Mouse (Mus musculus) testis, postnatal 10 days (tissue): Measurements from ENCODE around the gene Nsd1.
A peak's percentile ranks its signal among the peaks of the same experiment; 100 is the strongest.

Experiments
- DNase-seq: peaks from one replicate; pipeline ENCODE4 v3.0.0; 2021; ENCODE audit warnings: low spot score

The Nsd1 gene

DNA sequence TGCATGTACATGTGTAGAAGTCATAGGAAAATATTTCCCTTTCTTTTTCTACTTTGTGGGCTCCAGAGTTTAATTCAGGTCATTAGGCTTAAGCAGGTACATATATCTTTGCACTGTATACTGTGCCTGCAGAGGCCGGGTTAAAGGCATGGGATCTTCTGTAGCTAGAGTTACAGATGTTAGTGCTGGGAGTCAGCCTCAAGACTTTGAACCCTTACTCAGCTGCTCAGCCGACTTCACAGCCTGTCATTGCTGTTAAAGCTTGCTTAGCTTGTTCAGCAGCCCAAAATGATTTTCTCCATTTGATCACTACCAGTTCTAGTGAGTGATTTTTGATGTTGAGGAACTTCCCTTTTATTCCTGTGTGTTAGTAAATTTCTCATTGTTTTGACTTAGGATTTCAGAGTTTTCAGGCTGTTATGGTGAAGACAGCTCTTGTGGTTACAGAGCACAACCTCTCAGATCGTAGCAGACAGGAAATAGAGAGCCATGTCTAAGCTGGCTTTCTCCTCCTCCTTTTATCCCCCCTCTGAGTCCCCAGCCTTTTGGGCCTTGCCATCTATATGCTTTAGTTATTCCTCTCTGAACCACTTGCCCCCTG lies 45.6 kb downstream of the Nsd1 start:
- DNase-seq: no peak

DNA sequence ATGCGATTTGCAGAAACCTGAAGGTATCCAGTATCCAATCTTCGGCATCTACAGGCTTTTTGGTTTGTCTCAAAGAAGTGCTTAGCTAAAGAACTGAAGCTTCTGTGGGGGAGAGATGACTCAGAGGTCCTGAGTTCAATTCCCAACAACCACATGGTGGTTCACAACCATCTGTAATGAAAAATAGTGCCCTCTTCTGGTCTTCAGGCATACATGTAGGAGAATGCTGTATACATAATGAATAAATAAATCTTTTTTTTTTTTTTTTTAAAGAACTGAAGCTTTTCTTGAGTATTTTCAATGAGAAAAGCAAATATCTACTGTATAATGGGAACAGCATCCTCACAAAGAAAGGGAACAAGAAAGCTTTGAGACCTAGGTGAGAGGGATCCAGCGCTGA lies 49.1 kb downstream of the Nsd1 start:
- no peak for DNase-seq

DNA sequence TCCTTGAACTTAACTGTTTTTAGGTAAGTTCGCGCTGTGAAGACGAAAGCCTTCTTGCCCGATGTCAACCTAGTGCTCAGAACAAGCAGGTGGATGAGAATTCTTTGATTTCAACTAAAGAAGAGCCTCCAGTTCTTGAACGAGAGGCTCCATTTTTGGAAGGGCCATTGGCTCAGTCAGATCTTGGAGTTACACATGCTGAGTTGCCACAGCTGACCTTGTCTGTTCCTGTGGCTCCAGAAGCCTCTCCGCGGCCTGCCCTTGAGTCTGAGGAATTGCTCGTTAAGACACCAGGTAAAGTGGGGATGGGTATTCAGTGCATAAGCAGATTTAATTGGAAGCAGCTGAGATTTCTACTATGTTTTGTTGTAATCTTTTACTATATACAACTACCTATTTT lies 51.9 kb downstream of the Nsd1 start:
- DNase-seq: no peak

DNA sequence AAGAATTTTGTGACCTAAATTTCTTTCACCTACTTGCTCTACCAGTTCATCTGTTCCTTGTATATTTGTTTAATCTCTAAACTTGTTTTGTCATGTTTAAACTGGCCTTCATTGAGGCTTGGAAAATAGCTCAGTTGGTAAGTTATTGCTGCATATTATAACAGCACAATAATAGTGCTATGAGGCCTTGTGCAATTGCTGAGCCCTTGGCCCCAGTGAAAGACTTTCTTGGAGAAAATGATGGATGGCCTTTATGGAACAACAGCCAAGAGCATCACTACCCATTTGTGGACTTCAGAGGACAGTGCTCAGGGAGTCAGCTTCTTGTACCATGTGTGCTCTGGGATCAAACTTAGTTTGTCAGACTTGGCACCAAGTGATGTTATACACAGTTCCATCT lies 52.5 kb downstream of the Nsd1 start:
- no peak for DNase-seq

DNA sequence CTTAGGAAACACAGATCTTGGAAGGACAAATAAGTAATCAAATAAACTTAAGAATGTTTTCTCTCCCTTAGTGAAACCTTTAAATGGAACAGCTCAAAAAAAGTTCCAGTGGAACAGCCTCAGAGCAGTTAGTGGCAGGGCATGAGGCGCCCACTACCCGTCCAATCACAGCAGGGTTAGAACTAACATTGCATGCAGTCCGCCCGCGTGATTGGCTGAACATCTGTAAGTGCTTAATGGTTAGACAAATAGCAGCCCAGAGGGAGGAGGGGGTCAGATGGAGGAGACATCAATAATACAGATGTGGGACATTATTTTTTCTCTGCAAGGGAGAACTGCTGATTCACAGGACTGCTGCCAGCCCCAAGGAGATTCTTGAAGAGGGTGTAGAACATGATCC lies 67.6 kb downstream of the Nsd1 start:
- no peak for DNase-seq

DNA sequence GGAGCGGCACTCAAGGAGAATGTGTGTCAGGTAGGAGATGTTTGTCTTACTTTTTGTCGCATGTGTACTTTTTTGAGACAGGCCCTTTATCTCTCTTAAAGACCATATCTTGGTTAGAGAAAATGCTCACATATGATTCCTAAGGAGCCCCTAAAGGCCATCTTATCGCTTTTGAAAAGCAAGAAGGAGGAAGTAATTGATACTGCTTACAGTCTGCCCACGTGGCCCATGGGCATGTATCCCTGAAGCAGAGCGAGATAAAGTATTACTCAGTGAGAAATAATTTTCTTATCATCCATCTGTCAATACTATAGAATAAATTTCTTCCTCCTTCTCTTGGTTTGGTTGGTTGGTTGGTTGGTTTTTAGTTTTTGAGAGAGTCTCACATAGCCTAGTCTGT lies 68.1 kb downstream of the Nsd1 start:
- DNase-seq: no peak

DNA sequence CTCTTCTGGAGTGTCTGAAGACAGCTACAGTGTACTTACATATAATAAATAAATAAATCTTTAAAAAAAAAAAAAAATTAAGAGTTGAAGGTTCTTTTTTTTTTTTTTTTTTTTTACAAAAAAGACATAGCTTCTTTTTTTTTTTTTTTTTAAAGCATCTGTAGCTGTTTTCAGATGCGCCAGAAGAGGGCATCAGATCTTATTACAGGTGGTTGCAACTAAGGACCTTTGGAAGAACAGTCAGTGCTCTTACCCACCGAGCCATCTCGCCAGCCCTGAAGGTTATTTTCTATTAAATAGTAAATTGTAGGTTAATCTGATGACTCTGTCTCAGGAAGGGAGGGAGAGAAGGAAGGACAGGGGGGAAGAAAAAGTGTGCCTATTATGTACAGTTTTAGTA lies 79.3 kb downstream of the Nsd1 start:
- no peak for DNase-seq

DNA sequence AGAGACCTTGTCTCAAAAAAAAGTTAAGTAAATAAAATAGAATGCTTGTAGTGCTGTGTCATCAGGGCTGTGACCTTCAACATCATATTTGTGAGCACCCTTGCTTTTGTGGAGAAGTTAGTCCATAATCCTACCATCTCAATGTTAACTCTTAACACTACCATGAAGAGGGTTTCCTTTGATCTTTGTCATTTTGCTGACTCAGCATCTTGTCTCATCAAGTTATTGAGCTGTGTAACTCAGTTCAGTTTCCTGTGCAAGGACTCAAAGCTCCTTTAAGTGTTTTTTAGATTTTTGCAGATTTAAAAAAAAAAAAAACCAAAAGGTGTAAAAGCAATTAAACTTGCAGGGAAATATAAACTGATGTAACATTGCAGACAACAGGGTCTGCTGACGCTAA lies 87.2 kb downstream of the Nsd1 start:
- DNase-seq: no peak

DNA sequence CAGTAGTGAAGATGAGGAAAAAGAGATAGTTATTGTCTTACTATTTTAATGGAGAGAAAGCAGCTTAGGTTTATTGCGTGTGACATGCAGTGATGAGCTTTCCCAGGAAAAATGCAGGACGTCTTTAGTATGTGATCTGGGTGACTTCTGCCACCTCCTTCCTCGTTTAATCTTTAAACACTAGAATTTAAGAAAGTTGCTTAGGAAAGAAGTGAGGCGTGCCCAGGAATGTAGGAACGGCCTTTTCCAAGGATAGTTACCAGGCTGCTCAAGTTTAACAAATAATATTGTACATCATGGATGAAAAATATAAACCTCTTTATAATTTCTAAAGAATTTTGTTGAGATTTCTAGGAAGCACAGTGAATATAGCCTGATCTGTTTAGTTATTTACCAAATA lies 91.3 kb downstream of the Nsd1 start:
- DNase-seq: no peak

DNA sequence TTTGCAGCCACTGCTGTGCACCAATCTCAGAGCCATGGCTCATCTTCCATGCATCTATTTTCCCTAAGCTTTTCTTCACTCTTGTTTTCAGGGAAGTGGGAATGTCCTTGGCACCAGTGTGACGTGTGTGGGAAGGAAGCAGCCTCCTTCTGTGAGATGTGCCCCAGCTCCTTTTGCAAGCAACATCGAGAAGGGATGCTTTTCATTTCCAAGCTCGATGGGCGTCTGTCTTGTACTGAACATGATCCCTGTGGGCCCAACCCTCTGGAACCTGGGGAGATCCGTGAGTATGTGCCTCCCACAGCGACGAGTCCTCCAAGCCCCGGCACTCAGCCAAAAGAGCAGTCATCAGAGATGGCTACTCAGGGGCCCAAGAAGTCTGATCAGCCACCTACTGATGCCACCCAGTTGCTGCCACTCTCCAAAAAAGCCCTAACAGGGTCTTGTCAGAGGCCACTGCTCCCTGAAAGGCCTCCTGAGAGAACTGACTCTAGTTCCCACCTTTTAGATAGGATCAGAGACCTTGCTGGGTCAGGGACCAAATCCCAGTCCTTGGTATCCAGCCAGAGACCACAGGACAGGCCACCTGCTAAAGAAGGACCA lies 102.5 kb downstream of the Nsd1 start:
- DNase-seq: no peak

DNA sequence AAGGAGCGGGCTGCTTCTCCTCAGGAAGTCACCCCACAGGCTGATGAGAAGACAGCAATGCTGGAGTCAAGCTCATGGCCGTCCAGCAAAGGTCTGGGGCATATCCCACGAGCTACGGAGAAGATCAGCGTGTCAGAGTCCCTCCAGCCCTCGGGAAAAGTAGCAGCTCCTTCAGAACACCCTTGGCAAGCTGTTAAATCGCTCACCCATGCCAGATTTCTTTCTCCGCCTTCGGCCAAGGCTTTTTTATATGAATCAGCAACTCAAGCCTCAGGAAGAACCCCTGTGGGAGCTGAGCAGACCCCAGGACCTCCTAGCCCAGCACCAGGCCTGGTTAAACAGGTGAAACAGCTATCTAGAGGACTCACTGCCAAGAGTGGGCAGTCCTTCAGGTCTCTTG lies 103.5 kb downstream of the Nsd1 start:
- no peak for DNase-seq

DNA sequence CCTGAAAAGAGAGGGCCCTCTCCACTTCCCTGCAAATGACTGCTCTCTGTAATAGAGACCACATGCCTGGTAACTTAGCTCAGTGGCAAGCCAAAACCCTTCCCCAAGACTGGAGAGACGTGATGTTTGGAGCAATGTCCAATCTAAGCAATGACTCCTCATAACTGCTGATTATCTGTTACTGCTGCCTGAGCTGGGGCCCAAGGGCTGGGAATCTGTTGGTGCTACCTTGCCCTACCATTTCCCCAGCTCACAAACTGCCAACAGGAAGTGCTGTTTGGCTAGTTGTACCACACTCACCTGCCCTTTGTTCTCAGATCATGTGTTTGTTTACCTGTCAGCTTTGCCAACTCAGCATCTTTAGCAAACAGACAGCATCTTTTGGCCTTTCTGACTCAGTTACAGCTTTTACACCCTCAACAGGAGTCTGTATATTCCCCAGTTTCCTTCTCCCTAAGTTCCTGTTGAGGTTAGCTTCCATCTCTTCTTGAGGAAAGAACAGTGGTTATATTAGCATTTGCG lies 105.4 kb downstream of the Nsd1 start:
- DNase-seq: no peak

DNA sequence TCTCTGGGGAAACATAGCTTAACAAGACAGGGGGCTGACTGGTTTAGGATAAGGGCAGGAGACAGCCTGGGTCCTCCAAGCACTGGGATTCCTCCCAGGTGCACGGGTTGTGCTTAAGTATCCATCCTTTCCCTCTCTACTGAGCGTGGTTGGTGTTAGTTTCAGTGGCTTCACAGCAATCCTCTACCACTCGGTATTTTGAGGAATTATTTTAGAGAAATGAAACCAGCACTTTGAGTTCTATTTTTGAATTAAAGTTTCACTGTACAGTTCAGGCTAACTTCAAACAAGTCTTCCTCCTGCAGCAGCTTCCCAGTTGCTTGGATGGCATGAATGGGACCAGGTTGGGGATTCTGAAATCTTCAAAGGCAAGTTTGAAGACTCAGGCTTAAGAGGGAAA lies 108.8 kb downstream of the Nsd1 start:
- DNase-seq: no peak

DNA sequence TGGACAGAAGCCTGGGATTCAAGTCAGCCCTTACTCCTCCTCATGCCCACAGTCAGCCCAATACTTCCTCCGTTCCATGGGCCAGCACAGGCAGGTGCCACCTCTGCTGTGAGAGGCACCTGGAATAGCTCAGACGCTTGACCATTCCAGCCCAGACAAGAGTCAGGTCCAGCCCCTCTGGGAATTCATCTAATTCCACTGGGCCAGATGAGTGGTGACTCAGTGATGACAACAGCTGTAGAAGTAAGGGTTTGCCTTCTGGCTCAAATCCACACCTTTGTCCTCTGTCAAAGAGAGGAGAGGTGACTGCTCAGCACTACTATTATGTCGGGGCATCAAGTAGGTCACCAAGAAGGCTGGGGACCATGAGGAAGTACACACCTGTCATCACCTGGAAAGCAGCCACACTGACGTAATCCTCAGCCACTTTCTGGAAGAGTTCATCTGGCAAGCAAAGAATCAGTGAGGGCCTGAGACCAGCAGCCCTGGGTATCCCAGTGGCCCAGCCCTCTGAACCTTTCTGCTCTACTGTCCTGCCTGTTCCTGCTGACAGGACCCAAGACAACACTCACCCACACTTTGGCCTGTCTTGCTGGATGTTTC lies 110.5 kb downstream of the Nsd1 start, which contains the start of gene Prelid1:
TSS of gene Prelid1 (plus strand) at position 570 of the 603 bp plus-strand sequence.
- peak; percentile 41 for DNase-seq

DNA sequence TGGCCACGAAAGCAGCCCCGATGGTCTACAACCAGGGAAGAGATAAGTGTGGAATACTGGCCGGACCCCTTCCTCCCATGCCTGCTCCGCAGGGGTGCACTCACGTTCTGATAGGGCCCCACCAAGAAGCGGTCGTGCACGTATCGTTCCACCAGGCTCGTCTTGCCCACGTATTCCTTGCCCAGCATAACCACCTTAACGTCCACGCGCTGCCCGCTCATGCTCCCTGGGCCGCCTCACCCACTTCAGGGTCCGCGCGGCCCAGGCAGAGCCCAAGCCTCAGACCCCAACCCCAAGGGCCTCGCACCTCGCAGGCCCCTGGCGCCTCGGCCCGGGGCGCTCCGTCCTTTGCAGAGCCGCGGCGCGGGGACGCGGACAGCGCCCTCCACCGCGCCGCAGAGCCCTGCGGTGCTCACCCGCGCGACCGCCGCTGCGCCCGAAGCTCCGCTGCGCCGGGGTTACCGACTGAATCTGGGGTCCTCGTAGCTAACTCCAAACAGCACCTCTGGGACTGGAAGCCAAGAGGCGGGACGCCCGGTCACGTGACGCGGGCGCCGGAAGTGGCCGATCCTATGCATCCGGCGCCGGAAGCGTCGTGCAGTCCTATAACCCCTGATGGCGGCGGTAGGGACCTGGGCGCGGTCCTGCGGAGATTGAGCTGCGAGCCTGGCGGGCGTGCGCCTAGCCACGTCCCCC lies 112.0 kb downstream of the Nsd1 start, which contains the start of gene Rab24:
TSS of gene Rab24 (minus strand) at position 513 of the 696 bp plus-strand sequence.
- DNase-seq: peak; percentile 92

DNA sequence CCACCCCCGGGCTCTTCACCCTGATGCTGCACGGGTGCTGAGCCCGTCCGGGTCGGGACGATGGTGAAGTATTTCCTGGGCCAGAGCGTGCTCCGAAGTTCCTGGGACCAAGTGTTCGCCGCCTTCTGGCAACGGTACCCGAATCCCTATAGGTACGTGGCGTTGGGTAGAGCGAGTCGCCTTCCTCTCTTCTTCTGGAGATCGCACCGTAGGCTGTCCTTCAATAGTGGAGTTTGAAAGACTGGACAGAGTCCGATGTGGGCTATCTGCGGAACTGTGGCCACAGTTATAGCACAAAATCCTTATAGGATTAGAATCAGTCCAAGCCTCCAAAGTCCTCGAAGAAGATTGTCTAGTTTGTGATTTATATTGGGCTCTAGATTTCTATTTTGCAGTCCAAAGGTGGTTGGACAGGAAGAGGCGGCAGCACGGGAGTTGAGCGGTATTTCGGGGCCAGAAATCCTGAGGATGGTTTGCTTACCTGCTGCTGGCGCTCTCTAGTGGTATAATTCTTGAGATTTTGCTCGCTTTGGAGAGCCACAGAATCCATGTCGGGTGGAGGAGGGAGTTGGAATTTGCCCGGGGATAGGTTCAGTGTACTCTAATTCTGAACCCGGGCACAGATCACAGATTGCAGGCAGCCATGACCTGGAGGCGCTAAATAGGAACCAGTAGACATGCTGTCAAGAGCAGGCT lies 112.7 kb downstream of the Nsd1 start:
- DNase-seq: no peak

DNA sequence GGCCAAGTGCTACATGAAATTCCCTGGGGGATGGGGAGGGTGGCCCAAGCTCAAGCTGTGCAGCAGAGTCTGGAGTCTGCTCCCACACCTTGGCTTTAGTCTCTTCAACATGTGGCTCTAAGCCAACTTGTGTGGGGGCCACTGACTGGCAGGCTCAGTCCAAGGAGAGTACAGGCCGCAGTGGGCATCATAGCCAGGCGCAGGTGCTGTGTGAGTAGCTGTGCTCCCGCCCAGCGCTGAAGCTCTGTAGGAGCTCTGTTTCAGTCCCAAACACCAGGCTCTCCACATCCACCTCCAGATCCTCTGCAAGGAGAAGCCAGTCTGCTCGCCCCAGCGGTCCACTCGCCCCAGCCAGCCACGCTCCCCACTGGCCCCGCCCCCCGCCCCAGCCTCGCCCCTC lies 116.0 kb downstream of the Nsd1 start:
- DNase-seq: peak; percentile 47

DNA sequence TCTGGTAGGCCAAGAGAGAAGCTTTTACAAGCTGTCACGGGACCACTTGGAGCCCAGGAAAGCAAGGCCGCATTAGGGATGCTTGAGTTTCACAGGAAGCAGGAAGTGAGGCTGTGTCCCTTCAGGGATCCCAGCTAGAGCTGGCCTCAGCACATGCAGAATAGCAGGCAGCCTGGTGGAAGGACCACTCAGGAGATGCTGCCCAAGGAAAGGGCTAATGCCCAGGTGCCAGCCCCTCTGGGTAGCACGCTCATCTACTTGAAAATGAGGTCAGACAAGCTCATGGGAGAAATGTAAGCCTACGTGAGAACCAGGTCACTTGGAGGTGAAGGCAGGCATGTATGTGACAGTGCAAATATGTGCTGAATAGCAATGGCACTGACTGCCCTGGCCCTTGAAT lies 117.6 kb downstream of the Nsd1 start:
- DNase-seq: no peak

DNA sequence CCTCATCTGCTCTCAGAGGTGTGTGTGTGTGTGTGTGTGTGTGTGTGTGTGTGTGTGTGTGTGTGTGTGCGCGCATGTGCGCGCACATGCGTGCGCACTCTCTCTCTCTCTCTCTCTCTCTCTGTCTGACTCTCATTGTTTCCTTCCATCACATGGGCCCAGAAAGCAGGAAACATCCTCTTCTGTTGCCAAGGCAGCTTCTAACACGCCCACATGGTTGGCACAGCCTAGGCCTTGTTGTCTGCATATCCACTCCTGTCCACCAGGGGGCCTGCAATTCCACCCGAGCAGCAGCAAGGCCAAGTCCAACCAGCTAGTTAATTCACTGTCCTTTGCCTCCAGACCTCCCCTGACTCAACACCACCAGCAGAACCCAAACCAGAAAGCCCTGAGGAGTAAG lies 118.1 kb downstream of the Nsd1 start:
- peak; percentile 86 for DNase-seq

DNA sequence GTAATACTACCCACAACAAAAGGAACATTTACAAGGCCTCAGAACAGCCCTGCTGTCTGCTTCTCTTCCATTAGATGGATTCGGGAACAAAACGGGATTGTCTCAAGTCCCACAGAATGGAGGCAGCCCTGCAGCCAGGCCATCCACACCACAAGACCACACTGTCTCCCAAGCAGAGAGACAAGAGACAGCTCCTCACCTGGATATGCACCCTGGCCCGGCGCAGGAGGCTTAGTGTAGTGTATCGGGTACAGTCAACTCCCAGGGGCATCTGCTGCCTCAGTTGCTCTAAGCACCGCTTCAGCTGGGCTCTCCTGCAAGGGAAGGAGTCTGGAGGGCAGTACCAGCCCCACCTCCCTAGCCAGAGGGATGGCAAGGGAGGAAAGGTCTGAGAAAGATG lies 118.6 kb downstream of the Nsd1 start:
- DNase-seq: peak; percentile 44

DNA sequence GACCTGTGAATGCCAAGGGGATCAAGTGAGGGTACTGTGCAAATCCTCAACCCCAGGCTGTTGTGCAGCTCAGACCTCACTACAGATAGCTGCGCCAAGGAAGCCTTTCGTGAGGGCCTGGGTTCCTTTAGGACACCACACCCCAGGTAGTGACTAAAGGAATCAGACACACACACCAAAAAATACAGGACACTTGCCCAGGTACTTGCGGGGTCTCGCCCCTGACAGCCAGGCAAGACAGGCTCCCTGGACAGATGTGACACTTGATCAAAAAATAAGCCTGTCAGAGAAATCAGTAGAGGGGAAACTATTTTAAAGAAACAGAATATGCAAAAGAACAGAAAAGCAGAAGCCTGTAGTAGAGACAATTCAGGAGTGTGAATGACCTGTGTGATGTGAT lies 119.1 kb downstream of the Nsd1 start:
- DNase-seq: no peak

DNA sequence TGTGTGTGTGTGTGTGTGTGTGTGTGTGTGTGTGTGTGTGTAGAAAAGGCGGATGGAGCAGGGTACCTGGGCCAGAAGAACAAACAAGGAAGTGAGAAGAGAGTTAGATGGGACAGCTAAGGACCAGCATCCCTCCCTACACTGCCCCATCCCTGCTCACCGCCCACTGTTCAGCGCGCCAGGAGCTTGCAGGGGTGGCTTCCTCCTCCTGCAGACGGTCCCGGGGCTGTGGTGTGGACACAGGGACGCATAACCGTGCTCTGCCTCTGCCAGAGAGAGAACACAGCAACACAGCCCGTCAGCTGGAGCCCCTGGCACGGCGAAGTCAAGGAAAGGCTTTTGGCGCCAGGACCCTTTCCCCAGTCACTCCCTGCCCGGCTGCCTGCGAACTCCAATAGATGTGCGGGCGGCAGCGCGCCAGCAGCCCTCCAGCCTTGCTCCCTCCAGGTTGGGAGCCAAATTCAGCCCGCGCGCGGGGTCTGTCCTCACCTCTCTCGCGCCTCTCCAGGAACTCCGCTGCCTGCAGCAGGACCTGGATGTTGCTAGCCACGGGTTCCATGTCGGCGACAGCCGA lies 119.6 kb downstream of the Nsd1 start:
- DNase-seq: peak; percentile 76
